Mouse (Mus musculus) stomach, postnatal 0 days (tissue): ENCODE measurements around the gene Tom1l2.

Experiments
- CTCF ChIP-seq: IDR thresholded peaks from 2 replicates; pipeline ENCODE4 v1.5.1; 2016; ENCODE audit warnings: antibody characterized with exemption, low read depth, mild to moderate bottlenecking, moderate library complexity
- EP300 ChIP-seq: optimal IDR thresholded peaks from 2 replicates; pipeline ENCODE3; 2016; ENCODE audit warnings: antibody characterized with exemption

DNA sequence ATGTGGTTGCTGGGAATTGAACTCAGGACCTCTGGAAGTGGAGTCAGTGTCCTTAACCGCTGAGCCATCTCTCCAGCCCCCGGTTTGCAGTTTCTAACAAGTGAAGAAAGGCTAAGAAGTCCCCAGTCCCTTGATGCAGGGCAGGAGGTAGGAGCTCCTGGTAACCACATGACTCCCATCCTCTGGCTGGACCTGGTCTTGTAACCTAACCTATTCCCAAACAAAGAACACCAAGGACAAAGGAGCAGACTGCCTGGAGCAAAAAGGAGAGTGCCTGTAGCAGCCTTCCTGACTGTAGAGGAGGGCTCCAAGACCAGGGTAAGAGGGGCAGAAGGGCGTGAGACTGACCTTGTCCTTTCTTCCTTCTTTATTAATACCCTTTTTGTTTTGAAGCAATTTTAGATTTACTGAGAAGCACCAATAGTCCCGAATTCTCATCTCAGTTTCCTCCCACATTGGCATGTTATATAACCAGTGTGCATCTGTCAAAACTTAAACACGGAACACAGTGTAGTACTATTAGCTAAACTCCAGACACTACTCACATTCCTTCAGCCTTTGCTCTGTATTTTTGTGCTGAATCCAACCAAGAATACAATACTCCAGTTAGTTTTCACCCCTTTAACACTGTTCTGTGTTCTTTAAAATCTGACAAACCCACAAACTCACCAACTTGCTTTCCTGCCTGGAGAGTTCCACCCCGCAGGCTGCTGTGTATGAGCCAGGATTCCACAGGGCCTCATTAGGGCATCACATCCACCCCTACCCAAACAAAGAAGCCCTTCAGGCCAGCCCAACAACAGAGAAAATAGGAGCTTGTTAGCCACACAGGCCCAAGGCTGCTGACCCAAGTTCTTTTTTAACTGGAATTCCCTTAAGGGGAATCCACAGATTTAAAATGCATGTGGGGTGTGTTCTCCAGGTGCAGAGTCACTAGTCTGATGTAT, 58.7 kb downstream of the Tom1l2 start:
- no peak for TF ChIP-seq CTCF
- no peak for TF ChIP-seq EP300
